Mouse (Mus musculus) layer of hippocampus, adult 9-11 months (tissue): ENCODE data around the gene Smug1.

Experiments
- DNase-seq: peaks from one replicate; pipeline ENCODE4 v3.0.0; 2022

The Smug1 gene

GRCm38 (mm10) chr15:103176874-103177421 is 10.1 kb upstream of the Smug1 start:
- peak; percentile 84 for DNase-seq

- DNase-seq = no peak
These were observed 6.4 kb upstream of the Smug1 start for GRCm38 (mm10) chr15:103173251-103173650.

GRCm38 (mm10) chr15:103172537-103172936 is 5.6 kb upstream of the Smug1 start:
- DNase-seq = no peak

DNA sequence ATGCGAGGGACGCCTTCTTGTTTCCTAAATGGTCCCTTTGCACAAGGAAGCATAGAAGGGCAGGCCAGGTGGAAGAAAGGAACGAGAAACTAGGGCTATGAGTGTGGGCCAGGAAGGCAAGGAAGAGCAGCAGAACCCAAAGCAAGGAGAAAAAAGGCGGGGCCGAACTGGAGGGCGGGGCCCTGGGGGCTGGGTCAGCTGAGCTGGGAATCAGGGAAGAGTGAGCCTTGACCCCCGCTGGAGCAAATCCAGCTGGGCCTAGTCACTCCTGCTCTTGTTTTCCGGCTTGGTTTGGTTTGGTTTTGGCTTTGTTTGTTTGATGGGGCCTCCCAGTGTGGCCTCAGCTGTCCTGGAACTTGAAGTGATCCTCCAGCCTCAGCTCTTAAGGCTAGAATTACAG is 4.4 kb upstream of the Smug1 start:
- no peak for DNase-seq

DNA sequence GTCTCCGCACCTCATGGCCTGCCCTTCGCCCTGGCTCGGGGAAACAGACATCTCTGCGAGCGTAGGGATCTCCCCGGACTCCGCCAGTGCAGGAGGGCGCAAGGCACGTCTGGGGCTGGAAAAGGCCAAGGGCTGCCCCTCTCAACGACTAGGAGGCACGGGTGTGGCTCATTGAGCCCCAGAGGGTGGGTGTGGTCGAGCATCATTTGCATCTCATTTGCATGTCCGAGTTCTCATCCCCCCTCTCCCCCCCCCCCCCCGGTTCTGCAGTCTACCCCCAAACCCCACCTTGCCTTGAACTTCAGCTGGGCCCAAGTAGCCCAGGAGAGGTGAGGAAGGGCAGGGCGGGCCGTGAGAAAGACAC is 3.4 kb upstream of the Smug1 start:
- DNase-seq = no peak

DNA sequence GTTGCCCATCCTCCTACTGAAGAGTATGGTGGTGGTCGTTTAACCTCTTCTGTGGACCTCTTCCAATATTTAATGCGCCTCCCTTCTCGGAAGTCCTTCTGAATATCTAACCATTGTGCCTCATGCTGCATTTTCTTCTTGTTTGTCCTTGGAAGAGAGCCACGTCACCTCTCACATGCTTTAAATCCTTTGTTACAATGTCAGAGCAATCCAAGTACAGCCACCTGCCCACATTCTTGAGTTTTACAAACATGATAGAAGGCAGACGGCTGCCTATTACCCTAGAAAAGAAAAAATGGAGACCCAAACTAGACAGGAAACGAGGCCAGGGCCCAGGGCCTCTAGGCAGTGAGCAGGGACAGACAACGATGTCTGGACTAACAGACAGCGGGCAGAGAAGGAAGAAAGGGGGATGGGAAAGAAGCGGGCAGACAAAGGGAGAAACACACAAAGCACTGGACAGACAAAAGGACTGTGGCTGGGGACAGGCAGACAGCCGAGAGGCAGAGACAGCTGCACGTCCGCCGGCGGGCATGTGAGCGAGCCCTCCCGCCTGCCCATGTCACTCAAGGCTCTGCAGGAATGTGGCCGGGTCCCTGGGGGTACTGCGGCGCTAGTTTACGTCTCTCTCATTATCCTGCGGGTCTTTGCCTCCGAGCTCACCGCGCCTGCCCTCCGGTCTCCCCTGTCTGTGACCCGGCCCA is 2.9 kb upstream of the Smug1 start:
- DNase-seq = no peak

DNA sequence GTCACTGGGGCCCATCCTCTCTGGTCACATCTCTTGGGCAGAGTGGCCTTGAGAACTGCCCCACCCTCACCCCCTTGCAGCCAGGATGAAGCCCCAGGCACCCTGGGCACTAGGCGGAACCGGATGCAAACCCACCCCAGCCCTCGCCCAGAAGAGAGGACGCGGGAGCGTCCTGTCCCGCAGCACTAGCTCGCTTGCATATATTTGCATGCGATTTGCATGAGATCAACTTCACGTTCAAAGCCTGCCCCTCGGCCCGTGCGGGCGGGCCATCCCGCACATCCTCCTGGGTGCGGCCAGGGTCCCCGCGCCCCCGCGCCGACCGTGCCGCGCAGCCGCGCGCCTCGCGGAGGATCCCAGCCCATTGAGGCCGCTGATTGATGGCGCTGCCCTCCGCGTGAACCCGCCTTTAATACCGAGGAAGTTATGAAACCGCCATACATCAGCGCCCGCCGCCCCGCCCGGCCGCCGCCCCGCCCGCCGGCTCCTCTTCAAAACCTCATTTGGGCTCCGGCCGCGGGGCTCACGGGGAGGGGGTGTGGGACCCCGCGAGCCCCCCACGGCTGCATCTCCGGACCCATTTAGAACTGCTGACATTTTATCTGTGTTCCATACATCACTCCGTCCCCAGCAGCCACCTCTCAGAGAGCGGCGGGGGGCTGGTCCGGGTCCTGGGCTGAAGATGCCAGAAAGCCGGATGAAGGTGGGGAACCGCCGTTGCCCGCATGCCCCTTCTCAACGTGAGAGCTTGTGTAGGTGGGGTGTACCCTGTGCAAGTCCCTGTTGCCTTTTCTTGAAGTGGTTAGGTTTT is 2.1 kb upstream of the Smug1 start:
- no peak for DNase-seq

- no peak for DNase-seq
These were observed 894 bp upstream of the Smug1 start for GRCm38 (mm10) chr15:103167786-103168185.

- DNase-seq = no peak
These were observed 968 bp downstream of the Smug1 start for GRCm38 (mm10) chr15:103165924-103166323.

DNA sequence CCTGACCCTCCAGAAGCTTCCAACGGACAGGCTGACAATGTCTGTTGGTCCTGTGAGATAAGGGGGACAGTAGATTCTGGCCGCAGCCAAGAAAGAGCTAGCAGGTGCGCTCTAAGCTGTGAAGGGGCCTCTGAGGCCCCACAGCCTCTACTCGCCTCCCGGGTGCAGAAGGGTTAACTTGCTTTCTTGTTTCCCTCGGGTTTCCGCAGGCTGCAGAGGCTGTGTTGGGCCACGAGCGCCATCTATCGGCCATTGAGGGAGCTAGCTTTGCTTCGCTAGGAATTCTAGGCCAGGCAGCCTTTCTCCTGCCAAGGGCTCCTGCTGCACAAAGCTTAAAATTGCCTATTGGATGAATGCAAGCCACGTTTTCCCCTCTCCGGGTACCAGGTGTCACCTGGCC is 1.5 kb downstream of the Smug1 start:
- peak; percentile 80 for DNase-seq

- DNase-seq = peak; percentile 95
These were observed 3.5 kb downstream of the Smug1 start for GRCm38 (mm10) chr15:103163182-103163919.

- DNase-seq = peak; percentile 64
These were observed 9.3 kb downstream of the Smug1 start for GRCm38 (mm10) chr15:103157585-103157984.

DNA sequence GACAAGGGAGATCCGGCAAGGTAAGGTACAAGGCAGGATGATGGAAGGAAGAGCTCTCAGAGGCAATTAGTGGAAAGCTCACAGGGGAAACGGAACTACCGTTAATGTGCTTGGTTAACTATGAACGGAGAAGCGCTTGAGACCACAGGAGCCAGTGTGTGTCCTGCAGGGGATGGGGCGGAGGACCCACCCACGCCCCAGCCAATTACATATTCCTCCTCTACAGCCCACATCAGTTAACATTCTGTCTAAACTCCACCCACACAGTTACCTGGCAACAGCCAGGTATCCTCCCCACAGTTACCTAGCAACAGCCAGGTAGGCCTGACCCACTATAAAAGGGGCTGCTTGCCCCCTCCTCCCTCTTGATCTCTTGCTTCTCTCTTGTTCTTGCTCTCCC is 10.0 kb downstream of the Smug1 start:
- no peak for DNase-seq

GRCm38 (mm10) chr15:103155366-103156321 is 11.2 kb downstream of the Smug1 start:
- no peak for DNase-seq

DNA sequence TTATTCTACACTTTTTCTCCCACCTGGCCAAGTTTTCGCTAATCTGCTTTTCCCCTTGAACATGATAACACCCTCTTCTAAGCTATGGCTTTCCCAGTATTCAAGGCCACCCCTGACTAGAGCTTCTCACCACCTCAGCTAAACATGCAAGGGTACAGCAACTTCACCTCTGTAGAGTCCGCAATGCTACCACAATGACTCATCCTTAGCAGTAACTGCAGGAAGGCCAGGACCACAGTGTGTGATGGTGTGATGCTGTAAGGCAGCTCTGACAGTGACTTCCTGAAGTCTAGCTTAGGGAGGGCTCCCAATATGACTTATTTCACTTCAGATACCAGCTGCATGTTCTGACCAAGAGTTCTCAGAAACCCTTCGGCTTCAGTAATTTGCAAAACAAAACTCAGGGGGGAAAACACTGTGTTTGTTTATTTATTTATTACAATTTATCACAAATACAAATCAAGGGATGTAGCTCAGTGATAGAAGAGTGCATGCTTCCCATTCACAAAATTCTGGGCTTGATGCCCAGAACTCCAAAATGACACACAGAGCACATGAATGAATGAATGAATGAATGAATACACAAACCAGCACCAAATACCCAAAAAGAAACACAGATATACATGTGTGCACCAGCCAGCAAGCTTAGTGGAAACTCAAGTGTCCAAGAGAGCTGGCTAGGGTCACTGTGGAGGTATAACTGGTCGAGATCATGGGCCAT is 13.8 kb downstream of the Smug1 start:
- no peak for DNase-seq

- no peak for DNase-seq
These were observed 14.5 kb downstream of the Smug1 start for GRCm38 (mm10) chr15:103152371-103152770.

- DNase-seq = no peak
These were observed 19.1 kb downstream of the Smug1 start for GRCm38 (mm10) chr15:103147779-103148178.

DNA sequence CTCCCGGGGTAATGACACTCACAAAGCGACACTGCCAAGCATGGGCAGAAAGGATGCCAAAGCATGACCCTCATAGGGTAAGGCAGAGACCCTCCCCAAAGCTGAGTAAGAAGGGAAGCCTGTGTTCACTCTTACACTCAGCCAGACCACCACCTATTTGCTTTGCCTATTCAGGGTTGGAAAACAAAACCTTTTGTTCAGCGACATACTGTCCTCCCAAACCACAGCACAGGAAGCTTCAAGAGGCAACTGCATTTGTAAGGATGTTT is 19.5 kb downstream of the Smug1 start:
- DNase-seq = no peak

DNA sequence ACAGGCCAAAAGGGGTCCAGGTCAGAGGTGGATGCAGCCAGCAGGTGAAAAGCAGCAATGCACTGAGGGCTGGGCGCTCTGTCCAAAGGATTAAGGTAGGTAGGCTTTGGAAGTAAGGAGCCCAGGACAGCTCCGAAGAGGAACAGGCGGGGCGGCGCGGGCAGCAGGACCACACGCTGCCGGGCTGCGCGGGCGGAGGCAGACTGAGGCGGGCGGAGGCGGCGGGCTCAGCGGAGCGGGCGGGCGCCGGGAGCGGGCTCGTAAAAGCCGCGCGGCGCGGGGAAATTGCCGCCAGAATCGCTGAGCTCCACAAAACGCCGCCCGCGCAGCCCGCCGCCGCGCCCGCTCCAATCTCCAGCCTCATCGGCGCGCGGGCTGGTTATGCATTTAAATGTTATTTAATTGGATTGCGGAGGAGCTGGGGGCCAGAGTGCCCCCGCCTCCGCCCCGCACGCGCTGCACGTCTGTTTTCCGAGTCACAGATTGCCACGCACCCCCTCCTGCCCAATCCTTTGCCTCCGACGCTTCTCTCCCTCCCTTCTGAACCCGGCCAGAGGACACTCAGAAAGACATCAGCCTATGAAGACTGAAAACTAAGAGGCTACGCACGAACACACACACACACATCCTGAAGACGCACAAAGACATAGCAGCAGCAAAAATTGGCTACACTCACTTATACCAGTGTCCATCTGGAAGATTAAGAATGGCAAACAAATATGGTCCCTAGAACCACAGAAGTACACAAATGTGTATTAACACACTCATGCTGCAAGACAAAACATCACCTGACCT is 20.1 kb downstream of the Smug1 start:
- peak; percentile 72 for DNase-seq

DNA sequence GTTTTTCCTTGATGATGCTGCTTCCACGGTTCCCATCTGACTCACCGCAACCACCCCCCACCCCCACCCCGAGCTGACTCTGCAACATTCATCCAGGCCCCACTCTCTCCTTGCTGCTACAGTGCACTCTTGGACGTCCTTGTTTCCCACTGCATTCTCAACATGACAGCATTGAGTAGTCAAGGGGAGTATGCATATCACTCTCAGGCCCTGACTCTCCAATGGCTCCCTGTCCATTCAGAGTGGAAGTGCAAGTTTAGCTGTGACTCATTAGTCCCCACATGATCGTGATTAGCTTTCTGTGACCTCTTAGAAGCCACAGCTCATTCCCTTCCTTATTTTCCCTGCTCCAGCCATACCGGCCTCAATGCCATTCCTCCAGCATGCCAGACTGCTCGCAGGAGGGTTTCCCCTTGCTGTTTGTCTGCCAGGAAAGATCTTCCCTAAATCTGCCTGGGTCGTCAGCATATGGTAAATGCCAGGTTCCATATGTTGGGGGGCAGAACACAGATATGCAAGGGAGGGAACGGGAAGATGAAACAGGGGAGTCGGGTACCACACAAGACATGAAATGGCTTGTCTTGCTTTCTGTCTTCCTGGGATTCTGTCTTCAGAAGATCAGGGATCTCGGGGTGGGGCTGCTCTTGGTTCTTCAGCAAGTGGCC is 21.1 kb downstream of the Smug1 start:
- DNase-seq = peak; percentile 44
